Mouse (Mus musculus) limb, embryonic 15.5 days (tissue): ENCODE results near the gene Tars2. TPM values are rescaled to one million over a fixed set of nuclear protein-coding genes. Genes with fewer than 3 reads are reported as not detected.

Experiments
- ATAC-seq: fragments of 200-750 bp; cut with Nextera tagmentation; 2 replicates; pipeline ENCODE4 v1.8.0; 2017; ENCODE audit warnings: low read depth, moderate TSS enrichment; ENCODE audit not compliant: insufficient number of reproducible peaks, low FRiP score, low TSS enrichment
- H3K27ac ChIP-seq: fragments of 300-500 bp; sonication (generic); 2 replicates; pipeline ENCODE4 v1.5.1; 2015; ENCODE audit warnings: moderate library complexity, mild to moderate bottlenecking, inconsistent platforms
- H3K27me3 ChIP-seq: fragments of 300-500 bp; sonication (generic); 2 replicates; pipeline ENCODE4 v1.6.1; 2015; ENCODE audit warnings: inconsistent platforms
- H3K36me3 ChIP-seq: fragments of 300-500 bp; sonication (generic); 2 replicates; pipeline ENCODE4 v1.6.1; 2015; ENCODE audit warnings: inconsistent platforms
- H3K4me1 ChIP-seq: fragments of 300-500 bp; sonication (generic); 2 replicates; pipeline ENCODE4 v1.6.1; 2015; ENCODE audit warnings: inconsistent platforms
- H3K4me2 ChIP-seq: fragments of 300-500 bp; sonication (generic); 2 replicates; pipeline ENCODE4 v1.6.1; 2015; ENCODE audit warnings: mild to moderate bottlenecking, inconsistent platforms
- H3K4me3 ChIP-seq: fragments of 300-500 bp; sonication (generic); 2 replicates; pipeline ENCODE4 v1.5.1; 2015; ENCODE audit warnings: mild to moderate bottlenecking, inconsistent platforms
- H3K9ac ChIP-seq: fragments of 300-500 bp; sonication (generic); 2 replicates; pipeline ENCODE4 v1.6.1; 2015; ENCODE audit warnings: inconsistent platforms
- H3K9me3 ChIP-seq: fragments of 300-500 bp; sonication (generic); 2 replicates; pipeline ENCODE4 v1.6.1; 2016; ENCODE audit warnings: inconsistent platforms
- WGBS: fragments of 180-500 bp; shearing (Covaris S2); methylation state at CpG from one replicate; pipeline ENCODE4 v1.1.7; 2015; 5-methylcytosine and 5-hydroxymethylcytosine counted together
- polyA plus RNA-seq: library from polyadenylated mRNA; unstranded; fragments of >200 nt; fragmentation: Nextera tagmentation; extraction: Ambion mirVana; gene quantifications from 2 replicates; pipeline ENCODE4 v1.2.1, GENCODE M21; 2015

Tars2 gene
- polyA plus RNA-seq, 1 experiment from 2014 or later, result 39.8 TPM

DNA sequence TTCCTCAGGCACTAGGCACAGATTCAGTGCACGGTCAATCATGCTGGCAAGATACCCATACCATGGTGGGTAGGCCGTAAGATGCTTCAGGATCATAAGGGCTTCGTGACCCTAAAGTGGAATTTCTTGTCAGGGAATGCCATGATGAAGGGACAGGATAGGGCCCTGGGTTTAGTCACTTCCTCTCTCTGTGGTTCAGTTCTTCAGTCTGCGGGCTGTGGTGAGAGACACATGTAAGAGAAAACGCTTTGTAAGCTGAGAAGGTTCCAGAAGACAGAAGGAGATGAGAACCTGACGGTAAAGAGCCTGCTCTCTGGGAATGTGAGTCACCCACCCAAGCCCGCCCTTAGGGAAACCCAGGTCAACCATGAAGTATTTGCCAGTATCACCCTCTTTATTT lies 52.5 kb downstream of the Tars2 start:
- H3K4me1 ChIP-seq, result 0 out of 2 replicates have a peak, but pooled peaks cover 2% of the 10 kb centered on the region
- H3K9me3 ChIP-seq, result no peaks in the 10 kb centered on the region
- no peaks in the 10 kb centered on the region for H3K27me3 ChIP-seq
- 79% methylated on average over 7 of the region's 7 CpGs for WGBS
- no peak overlapping the region for H3K9ac ChIP-seq
- no peak for ATAC-seq
- H3K4me3 ChIP-seq, result no peak overlapping the region
- H3K27ac ChIP-seq, result no peak overlapping the region
- no peak overlapping the region for H3K4me2 ChIP-seq
- H3K36me3 ChIP-seq, result no peaks in the 10 kb centered on the region

GRCm38 (mm10) chr3:95706273-95706672 lies 53.7 kb downstream of the Tars2 start:
- no peak overlapping the region for H3K4me2 ChIP-seq
- no peak overlapping the region for H3K4me3 ChIP-seq
- H3K36me3 ChIP-seq, result no peaks in the 10 kb centered on the region
- no peak for ATAC-seq
- peaks cover 13% of the 10 kb centered on the region for H3K4me1 ChIP-seq
- H3K27me3 ChIP-seq, result no peaks in the 10 kb centered on the region
- no peaks in the 10 kb centered on the region for H3K9me3 ChIP-seq
- H3K27ac ChIP-seq, result no peak overlapping the region
- H3K9ac ChIP-seq, result no peak overlapping the region
- WGBS, result 86% methylated on average over 4 of the region's 4 CpGs

- Histone ChIP-seq H3K4me2 (no peak overlapping the region), H3K4me3 (no peak overlapping the region), H3K27ac (no peak overlapping the region), H3K9ac (no peak overlapping the region), H3K36me3 (no peaks in the 10 kb centered on the region), H3K27me3 (no peaks in the 10 kb centered on the region), H3K9me3 (no peaks in the 10 kb centered on the region), H3K4me1 (peaks cover 20% of the 10 kb centered on the region)
- no peak for ATAC-seq
- 88% methylated on average over 4 of the region's 4 CpGs for WGBS
These were observed 55.4 kb downstream of the Tars2 start for GRCm38 (mm10) chr3:95704612-95705011.

DNA sequence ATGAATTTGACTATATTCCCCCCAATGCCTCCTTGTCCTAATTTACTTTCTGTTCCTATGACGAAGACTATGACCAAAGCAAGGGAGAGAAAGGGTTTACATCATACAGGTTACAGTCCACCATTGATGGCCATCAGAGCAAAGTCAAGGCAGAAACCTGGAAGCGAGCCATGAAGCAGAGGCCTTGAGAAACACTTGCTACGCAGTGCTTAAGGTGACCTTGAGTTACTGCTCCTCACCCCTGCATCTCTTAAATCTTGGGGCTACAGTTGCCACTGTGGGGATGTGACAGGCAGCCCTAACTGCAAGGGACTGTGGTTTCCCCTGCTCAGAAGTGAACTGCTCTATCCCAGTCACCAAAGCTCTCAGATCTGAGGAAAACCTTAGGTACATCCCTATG lies 56.7 kb downstream of the Tars2 start:
- WGBS, result 92% methylated on average over 3 of the region's 3 CpGs
- Histone ChIP-seq H3K27ac (no peak overlapping the region), H3K27me3 (no peaks in the 10 kb centered on the region), H3K4me2 (no peak overlapping the region), H3K36me3 (no peaks in the 10 kb centered on the region), H3K4me1 (peaks cover 20% of the 10 kb centered on the region), H3K9ac (no peak overlapping the region), H3K9me3 (no peaks in the 10 kb centered on the region), H3K4me3 (no peak overlapping the region)
- no peak for ATAC-seq

DNA sequence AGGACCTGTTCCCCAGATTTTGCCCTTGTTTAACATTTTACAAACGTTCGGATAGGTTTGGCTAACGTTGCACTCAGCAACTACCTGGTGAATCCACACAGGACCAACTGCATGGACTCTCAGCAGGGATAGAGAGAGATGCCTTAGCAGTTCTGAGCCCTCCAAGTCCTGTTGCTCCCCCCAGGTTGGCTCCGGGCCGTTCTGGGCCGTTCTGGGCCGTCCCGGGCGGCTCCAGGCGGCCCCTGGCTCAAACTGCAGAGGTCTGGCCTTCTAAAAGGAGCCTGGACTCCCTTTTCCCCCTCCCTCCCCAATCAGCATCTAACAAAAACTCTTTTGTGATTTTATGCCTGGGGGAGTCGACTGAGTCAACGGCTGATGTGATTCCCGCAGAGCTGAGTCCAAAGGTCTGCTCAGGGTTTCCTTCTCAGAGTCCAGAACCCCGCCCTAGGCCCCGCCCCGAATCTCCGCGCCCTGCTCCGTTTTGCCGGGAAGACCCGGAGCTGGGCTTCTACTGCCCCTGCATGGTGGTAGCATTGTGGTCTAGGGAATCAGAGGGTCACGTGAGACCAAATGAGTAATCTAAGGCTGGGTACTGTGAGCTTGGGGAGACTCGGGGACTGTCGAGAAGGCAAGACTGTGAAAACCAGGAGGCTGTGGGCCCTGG lies 58.0 kb downstream of the Tars2 start:
- Histone ChIP-seq H3K27me3 (no peaks in the 10 kb centered on the region), H3K36me3 (no peaks in the 10 kb centered on the region), H3K4me2 (peak overlapping the region; percentile 58), H3K4me3 (peak overlapping the region; percentile 31), H3K4me1 (peaks cover 18% of the 10 kb centered on the region), H3K9ac (0 out of 2 replicates have a peak overlapping the region, but pooled peaks have one; percentile 11), H3K27ac (peak overlapping the region; percentile 66), H3K9me3 (no peaks in the 10 kb centered on the region)
- peak; percentile 88 for ATAC-seq
- 4% methylated on average over 24 of the region's 24 CpGs for WGBS

DNA sequence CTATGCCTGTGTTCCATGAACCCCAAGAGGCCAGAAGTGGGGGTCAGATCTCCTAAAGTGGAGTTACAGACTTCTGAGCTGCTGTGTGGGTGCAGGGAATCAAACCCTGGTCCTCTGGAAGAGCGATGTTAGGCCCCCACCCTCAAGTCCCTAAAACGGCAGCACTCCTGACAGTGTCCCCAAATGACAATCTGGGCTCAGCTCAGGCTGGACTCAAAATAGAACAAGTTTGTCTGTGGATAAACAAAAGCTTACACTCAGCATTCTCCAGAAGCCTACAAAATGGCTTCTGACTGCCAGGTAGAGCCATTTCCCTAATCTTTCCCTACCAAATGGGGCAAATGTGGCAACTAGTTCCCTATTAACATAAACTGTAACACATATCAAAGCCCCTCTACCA lies 58.9 kb downstream of the Tars2 start:
- no peak overlapping the region for H3K4me2 ChIP-seq
- H3K27ac ChIP-seq, result peak overlapping the region; percentile 66; the same call in 1 of the 2 replicates
- H3K9ac ChIP-seq, result no peak overlapping the region
- H3K4me3 ChIP-seq, result no peak overlapping the region
- no peak for ATAC-seq
- H3K27me3 ChIP-seq, result no peaks in the 10 kb centered on the region
- 83% methylated on average over 2 of the region's 2 CpGs for WGBS
- H3K4me1 ChIP-seq, result peaks cover 22% of the 10 kb centered on the region
- H3K36me3 ChIP-seq, result no peaks in the 10 kb centered on the region
- H3K9me3 ChIP-seq, result no peaks in the 10 kb centered on the region

DNA sequence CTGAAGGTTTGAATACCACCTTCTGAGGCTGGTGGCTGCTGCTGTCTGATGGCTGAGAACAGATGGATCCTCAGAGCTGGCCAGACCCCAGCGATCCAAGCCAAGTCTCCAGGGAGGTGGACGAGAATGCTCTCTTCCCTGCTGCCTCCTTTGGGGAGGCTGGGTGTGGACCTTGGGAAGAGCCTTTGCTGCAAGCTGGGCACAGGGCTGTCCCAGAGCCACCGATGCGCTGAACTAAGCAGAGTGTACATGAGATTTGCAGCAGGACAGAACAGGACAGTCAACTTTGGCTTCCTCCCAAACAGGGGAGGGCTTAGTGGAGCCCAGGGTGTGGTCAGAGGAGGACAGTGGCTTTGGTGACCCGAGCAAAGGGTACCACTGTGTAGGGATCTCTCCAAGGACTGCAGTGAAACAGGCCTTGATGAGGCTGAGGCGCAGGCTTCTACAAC lies 59.7 kb downstream of the Tars2 start:
- Histone ChIP-seq H3K27me3 (no peaks in the 10 kb centered on the region), H3K4me1 (peaks cover 23% of the 10 kb centered on the region), H3K9me3 (no peaks in the 10 kb centered on the region), H3K4me2 (no peak overlapping the region), H3K4me3 (no peak overlapping the region), H3K9ac (no peak overlapping the region), H3K36me3 (no peaks in the 10 kb centered on the region), H3K27ac (no peak overlapping the region)
- 67% methylated on average over 6 of the region's 6 CpGs for WGBS
- ATAC-seq, result no peak

DNA sequence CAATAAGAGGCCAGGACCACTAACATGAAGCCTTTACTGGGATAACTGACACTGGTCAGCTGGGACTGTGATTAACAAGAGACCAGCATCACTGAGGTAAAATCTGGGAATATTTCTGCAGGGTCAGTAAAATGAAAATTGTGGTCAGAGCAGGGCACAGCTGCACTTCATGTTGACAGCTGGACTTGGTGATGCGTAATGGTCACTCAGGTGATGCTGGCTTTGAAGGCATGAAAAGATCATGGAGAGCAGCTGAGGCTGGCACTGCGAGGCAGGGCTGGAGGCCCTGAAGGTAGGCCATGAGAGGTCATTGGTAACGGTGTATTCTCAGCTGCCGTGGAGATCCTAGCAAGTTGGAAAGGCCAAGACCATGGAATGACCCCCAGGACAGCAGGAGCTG lies 61.7 kb downstream of the Tars2 start:
- H3K27ac ChIP-seq, result no peak overlapping the region
- WGBS, result 97% methylated on average over 4 of the region's 4 CpGs
- H3K36me3 ChIP-seq, result no peaks in the 10 kb centered on the region
- H3K4me3 ChIP-seq, result no peak overlapping the region
- ATAC-seq, result no peak
- peaks cover 23% of the 10 kb centered on the region for H3K4me1 ChIP-seq
- no peaks in the 10 kb centered on the region for H3K27me3 ChIP-seq
- no peak overlapping the region for H3K4me2 ChIP-seq
- H3K9ac ChIP-seq, result no peak overlapping the region
- no peaks in the 10 kb centered on the region for H3K9me3 ChIP-seq

DNA sequence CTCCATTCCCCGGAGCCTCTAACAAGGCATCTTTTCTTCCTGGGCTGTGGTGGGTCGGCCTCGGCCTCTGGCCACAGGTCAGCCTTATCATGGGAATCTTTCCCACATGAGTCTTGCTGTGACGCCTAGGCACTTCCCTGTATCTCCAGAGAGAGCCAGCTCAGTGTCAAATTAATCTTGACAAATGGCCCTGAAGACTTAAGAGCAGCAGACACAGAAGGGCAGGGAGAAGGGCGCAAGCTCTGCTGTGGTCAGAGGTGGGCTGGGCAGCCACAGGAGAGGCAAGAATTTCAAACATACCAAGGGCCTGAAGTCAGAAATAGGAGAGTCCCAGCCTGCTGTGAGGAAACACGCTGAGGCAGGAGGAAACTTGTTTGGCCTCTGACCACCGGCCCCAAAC lies 63.6 kb downstream of the Tars2 start:
- no peak for ATAC-seq
- Histone ChIP-seq H3K27ac (no peak overlapping the region), H3K27me3 (no peaks in the 10 kb centered on the region), H3K36me3 (no peaks in the 10 kb centered on the region), H3K4me1 (peaks cover 13% of the 10 kb centered on the region), H3K4me3 (no peak overlapping the region), H3K4me2 (no peak overlapping the region), H3K9me3 (no peaks in the 10 kb centered on the region), H3K9ac (no peak overlapping the region)
- 31% methylated on average over 7 of the region's 7 CpGs for WGBS

GRCm38 (mm10) chr3:95695796-95696195 lies 64.2 kb downstream of the Tars2 start:
- no peak overlapping the region for H3K4me2 ChIP-seq
- no peaks in the 10 kb centered on the region for H3K27me3 ChIP-seq
- no peak overlapping the region for H3K27ac ChIP-seq
- H3K4me3 ChIP-seq, result no peak overlapping the region
- no peaks in the 10 kb centered on the region for H3K9me3 ChIP-seq
- WGBS, result 58% methylated on average over 3 of the region's 3 CpGs
- ATAC-seq, result no peak
- H3K36me3 ChIP-seq, result no peaks in the 10 kb centered on the region
- no peak overlapping the region for H3K9ac ChIP-seq
- H3K4me1 ChIP-seq, result peaks cover 7% of the 10 kb centered on the region; the same call in 1 of the 2 replicates

GRCm38 (mm10) chr3:95694808-95695703 lies 65.0 kb downstream of the Tars2 start:
- no peak overlapping the region for H3K4me2 ChIP-seq
- no peak overlapping the region for H3K4me3 ChIP-seq
- peaks cover 5% of the 10 kb centered on the region; the same call in 1 of the 2 replicates for H3K4me1 ChIP-seq
- H3K27ac ChIP-seq, result no peak overlapping the region
- H3K27me3 ChIP-seq, result no peaks in the 10 kb centered on the region
- no peaks in the 10 kb centered on the region for H3K36me3 ChIP-seq
- ATAC-seq, result no peak
- no peak overlapping the region for H3K9ac ChIP-seq
- H3K9me3 ChIP-seq, result no peaks in the 10 kb centered on the region
- WGBS, result 84% methylated on average over 11 of the region's 11 CpGs
